Mouse (Mus musculus): ENCODE data around the gene Col11a2.
A peak's percentile ranks its signal among the peaks of the same experiment; 100 is the strongest.

Gene Col11a2

DNA sequence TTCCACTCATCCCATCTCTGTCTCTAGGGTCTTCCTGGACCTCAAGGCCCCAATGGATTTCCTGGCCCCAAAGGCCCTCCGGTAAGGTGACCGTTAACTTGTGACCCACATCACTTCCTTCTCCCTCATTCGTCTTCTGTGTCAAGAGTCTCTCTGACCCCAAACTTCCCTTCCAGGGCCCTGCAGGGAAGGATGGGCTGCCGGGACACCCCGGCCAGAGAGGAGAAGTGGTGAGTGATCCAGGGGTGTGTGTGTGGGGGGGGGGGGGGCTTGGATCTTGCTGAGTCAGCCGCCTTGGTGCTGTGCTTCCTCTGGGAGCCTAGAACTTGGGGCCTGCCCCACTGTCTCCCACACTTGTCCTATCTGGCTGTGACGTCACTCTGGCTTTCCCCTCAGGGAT is 18.0 kb downstream of the Col11a2 start:
- DNase-seq (ENCODE audit: low spot score): no peak

GRCm38 (mm10) chr17:34068864-34069263 is 29.6 kb downstream of the Col11a2 start:
- DNase-seq (ENCODE audit: low spot score): no peak

- no peak for DNase-seq (ENCODE audit: low spot score)
Observed at GRCm38 (mm10) chr17:34072091-34072490, 32.9 kb downstream of the Col11a2 start.

DNA sequence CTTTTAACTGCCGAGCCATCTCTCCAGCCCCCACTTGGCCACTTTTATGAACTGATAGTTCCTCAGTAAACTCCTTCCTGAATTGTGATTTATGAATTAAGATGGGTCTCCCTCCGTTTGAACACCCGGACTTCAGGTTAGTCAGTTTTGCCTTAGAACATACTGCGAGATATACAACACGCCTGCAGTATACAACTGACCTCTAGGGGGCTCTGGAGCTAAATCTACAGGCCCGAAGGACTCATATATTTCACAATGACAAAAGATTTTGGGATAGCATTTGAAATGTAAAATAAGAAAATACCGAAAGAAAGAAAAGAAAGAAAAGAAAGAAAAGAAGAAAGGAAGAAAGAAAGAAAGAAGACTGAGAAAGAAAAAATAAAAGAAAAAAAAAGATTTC is 36.0 kb downstream of the Col11a2 start:
- DNase-seq (ENCODE audit: low spot score): peak; percentile 78

GRCm38 (mm10) chr17:34077549-34077948 is 38.3 kb downstream of the Col11a2 start:
- peak; percentile 72 for DNase-seq (ENCODE audit: low spot score)

DNA sequence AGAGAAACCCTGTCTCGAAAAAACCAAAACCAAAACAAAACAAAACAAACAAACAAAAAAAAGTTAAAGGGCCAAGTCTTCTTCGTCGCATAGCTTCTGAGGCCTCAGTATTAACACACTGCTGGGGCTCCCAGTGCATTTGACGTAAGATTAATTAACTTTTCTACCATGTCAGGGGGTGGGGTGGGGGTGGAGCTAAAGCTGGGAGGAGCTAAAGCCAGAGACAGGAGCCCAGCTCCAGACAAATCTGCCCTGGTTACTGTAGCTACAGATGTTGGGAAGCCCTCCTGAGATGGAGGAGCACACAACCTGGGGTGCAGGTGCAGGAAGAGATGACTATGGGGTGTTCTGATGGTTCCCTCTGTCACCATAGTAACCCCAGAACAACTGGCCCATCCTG is 38.9 kb downstream of the Col11a2 start:
- no peak for DNase-seq (ENCODE audit: low spot score)

GRCm38 (mm10) chr17:34079002-34079401 is 39.8 kb downstream of the Col11a2 start:
- DNase-seq (ENCODE audit: low spot score): no peak

- DNase-seq (ENCODE audit: low spot score): peak; percentile 19
Observed at GRCm38 (mm10) chr17:34079621-34080020, 40.4 kb downstream of the Col11a2 start.

GRCm38 (mm10) chr17:34083104-34083503 is 43.9 kb downstream of the Col11a2 start:
- no peak for DNase-seq (ENCODE audit: low spot score)

DNA sequence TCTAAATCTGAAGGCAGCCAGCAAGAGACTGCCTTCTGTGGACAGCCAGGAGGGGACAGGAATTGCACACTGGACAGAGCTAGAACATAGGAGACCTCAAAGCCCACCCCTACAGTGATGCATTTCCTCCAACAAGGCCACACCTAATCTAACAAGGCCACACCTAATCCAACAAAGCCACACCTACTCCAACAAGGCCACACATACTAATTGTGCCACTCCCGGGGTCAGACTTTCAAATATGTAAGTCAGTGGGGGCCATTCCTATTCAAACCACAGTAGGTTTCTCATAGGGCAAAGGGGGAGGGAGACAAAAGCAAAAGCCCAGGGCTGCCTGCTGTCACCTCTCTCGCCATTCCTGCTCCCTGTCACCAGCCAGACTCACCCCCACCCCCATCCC is 48.1 kb downstream of the Col11a2 start:
- no peak for DNase-seq (ENCODE audit: low spot score)

DNA sequence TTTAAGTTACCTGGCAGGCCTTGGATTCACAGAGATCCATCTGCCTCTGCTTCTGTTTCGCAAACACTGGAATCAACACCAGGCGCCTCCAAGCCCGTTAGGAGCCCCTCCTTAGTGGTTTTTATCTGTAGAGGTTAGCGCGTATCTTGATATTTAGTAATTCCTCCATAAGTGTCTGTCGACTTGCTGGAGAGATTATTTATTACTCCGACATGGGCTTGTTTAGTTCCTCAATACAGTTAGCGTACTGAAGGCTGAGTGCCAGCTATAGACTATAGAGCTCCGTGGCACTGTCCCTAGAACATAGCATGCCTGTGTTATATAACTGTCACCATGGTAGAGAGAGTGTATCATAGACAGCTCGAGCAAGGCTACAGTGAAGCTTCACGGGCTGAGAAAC is 48.9 kb downstream of the Col11a2 start:
- no peak for DNase-seq (ENCODE audit: low spot score)

DNA sequence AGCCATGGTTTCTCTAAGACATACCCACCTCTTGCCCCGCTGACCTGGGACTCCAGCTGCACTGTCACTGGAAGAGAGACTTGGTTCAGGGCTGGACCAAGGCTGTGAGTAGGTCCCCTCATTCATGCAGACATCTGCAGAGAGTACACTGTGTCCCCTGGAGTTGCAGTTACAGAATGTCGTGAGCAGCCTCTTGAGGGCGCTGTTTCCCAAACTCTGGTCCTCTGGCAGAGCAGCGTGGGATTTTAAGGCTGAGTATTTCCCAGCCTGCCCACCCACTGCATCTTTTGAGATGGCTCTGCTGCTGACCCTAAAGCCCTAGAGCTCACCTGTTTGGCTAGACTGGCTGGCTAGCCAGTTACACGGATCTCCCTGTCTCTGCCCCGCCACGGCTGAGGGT is 51.7 kb downstream of the Col11a2 start:
- no peak for DNase-seq (ENCODE audit: low spot score)

DNA sequence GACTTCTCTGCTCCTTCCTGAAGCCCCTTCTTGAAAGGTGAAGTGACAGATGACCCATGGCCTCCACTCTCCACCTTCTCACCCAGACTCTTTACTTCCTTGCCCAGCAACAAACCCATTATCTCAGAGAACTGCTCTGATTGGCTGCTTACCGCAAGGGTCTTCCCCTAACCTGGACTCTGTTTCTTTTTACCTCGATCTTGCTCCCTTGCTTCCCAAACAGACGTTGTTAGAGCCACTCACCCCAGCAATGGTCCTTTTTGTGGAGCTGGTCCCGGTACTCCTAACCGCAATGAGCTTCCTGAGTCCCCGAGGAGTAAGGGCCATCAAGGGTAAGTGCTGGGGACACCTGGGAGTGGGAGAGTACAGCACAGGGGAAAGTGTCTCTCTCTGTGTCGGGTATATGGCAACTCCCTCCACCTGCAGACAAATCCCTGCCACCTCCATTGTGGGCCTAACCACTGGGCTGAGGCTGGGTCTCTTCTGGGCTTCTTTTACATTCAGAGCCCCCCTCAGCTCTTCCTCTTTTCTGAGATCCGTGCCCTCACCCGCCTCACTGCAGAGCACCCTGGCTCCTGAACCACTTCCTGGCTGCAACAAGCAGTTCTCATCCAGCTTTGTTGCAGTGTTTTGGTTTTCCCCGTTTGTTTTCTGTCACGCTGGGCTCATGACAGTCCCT is 53.1 kb downstream of the Col11a2 start, which contains the start of gene H2-Oa:
TSS of gene H2-Oa (plus strand) at position 144 of the 679 bp plus-strand sequence.
- DNase-seq (ENCODE audit: low spot score): no peak

- DNase-seq (ENCODE audit: low spot score): no peak
Observed at GRCm38 (mm10) chr17:34093199-34093874, 54.1 kb downstream of the Col11a2 start.

GRCm38 (mm10) chr17:34094283-34095035 is 55.2 kb downstream of the Col11a2 start:
- DNase-seq (ENCODE audit: low spot score): no peak

- DNase-seq (ENCODE audit: low spot score): no peak
Observed at GRCm38 (mm10) chr17:34096497-34097010, 57.3 kb downstream of the Col11a2 start.

GRCm38 (mm10) chr17:34097272-34097671 is 58.0 kb downstream of the Col11a2 start:
- DNase-seq (ENCODE audit: low spot score): no peak

DNA sequence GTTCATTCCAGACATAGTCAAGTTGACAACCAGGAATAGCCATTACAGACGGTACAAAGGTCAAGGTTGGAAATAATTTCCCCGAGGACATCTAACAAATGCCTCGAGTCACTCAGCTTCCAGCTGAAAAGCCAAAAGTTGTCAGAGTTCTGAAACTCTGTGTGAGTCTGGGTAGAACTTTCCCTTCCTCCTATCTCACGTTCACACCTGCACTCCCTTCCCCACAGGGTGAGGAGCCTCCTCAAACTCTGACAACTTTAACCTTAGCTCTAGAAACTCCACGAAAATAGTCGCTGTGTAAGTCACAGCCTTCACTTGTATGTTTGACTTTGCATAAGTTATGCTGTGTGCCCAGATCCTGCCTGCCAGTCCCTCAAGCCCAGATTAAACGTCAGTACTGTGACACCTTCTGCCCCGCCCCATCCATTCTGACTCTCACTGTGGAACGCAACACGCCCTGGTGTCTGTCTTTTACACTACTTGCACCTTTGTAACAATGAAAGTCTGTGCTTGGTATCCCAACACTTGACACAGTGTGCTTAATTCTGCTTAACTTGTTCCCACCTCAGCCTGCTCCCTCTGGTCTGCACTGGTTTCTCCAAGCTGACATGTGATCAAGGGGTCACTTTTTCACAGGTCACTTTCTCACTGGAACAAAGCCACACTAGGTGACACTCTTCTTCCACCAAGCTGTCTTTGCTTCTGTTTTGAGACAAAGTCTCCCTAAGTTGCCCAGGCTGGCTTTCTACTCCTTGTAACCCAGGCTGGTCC is 59.7 kb downstream of the Col11a2 start:
- no peak for DNase-seq (ENCODE audit: low spot score)

GRCm38 (mm10) chr17:34099531-34099930 is 60.3 kb downstream of the Col11a2 start:
- no peak for DNase-seq (ENCODE audit: low spot score)

DNA sequence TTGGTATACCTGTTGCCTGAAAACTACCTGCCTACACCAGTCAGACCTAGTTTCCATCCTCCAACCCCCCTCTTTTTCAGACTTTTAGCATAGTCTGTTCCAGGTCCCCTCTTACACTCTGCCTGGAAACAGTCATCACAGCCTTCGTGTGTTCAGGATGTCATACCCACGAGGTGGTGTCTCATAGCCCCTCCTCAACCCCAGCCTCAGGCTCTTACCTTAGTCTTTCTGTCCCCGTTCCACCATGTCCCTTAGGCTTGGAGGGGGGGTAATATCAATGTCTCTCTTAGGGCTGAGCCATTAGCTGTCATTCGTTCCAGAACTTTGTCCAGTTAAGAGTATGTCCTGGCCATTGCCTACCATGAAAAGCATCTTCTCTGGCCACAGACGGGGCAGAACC is 61.9 kb downstream of the Col11a2 start:
- no peak for DNase-seq (ENCODE audit: low spot score)

GRCm38 (mm10) chr17:34101604-34102032 is 62.4 kb downstream of the Col11a2 start:
- DNase-seq (ENCODE audit: low spot score): peak; percentile 94

GRCm38 (mm10) chr17:34102831-34103230 is 63.6 kb downstream of the Col11a2 start:
- DNase-seq (ENCODE audit: low spot score): no peak

All from urinary bladder, postnatal 14 days (tissue).